Mouse (Mus musculus): Measurements from ENCODE around the gene Cmya5.

Cmya5 gene

DNA sequence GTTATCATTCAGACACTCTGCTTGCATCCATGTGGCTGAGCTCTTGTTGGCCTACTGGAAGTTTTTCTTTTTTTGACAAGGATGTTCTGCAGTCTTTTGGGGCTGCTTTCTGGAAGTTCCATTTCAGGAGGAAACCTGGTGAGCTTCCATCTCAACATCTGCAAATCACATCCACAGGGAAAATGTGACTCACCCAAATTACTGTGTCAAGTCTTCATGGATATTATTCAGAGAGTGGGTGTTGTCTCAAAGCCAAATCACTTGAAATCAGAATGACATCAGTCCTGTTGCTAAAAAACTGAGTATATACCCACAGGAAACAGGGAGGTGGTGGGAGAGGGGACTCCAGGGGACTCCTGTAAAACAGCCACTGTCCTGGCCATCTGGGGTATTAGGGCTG, 149.8 kb downstream of the Cmya5 start:
- CTCF ChIA-PET, result no interaction called here

DNA sequence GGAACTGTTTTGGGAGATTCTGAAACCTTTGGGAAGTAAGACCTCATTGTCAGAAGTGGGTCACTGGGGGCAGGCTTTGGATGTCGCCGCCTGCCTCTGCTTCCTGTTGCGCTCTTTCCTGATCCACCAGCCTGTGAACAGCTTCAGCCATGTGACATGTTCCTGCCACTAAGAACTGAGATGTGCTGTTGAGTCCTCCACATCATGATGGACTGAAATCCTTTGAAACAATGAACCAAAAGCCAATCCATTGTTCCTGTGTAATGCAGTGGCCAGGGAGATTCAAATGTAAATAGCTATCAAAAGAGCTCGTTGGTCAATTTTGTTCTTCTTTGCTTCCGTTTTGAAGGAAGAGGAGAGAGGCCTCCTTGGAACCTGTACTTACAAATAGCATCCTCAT, 151.7 kb downstream of the Cmya5 start:
- CTCF ChIA-PET, result no interaction called here
